Mouse (Mus musculus) lung, postnatal 0 days (tissue): ENCODE data around the gene Dnajc8. TPM values are rescaled to one million over a fixed set of nuclear protein-coding genes. Genes with fewer than 3 reads are reported as not detected.
"Not testable (repeated sequence)": the region's sequence is repeated elsewhere in the genome, so short reads cannot be mapped to it uniquely, and the experiment has no call there.

Experiments
- ATAC-seq: fragments of 200-750 bp; cut with Nextera tagmentation; 2 replicates; pipeline ENCODE4 v1.8.0; 2017; ENCODE audit warnings: moderate library complexity
- DNase-seq: peaks from one replicate; pipeline ENCODE4 v3.0.0-alpha.2; 2016; ENCODE audit warnings: low spot score
- H3K27ac ChIP-seq: fragments of 300-500 bp; sonication (generic); 2 replicates; pipeline ENCODE4 v1.5.1; 2014; ENCODE audit warnings: antibody characterized with exemption, mild to moderate bottlenecking, low read length, mixed read lengths
- H3K27me3 ChIP-seq: fragments of 300-500 bp; sonication (generic); replicated peaks from 2 replicates; pipeline ENCODE4 v1.6.1; 2014; ENCODE audit warnings: low read length, mixed read lengths; ENCODE audit not compliant: insufficient read depth
- H3K36me3 ChIP-seq: fragments of 300-500 bp; sonication (generic); 2 replicates; pipeline ENCODE4 v1.6.1; 2014; ENCODE audit warnings: low read length, mixed read lengths; ENCODE audit not compliant: insufficient read depth
- H3K4me1 ChIP-seq: fragments of 300-500 bp; sonication (generic); 2 replicates; pipeline ENCODE4 v1.6.1; 2014; ENCODE audit warnings: antibody characterized with exemption, low read depth, low read length, mixed read lengths; ENCODE audit not compliant: insufficient read depth
- H3K4me2 ChIP-seq: fragments of 300-500 bp; sonication (generic); replicated peaks from 2 replicates; pipeline ENCODE4 v1.6.1; 2014; ENCODE audit warnings: low read depth, mild to moderate bottlenecking, low read length, moderate library complexity, mixed read lengths
- H3K4me3 ChIP-seq: fragments of 300-500 bp; sonication (generic); 2 replicates; pipeline ENCODE4 v1.5.1; 2014; ENCODE audit warnings: low read depth, low read length
- H3K9ac ChIP-seq: fragments of 300-500 bp; sonication (generic); replicated peaks from 2 replicates; pipeline ENCODE4 v1.6.1; 2014; ENCODE audit warnings: low read depth, mild to moderate bottlenecking
- H3K9me3 ChIP-seq: fragments of 300-500 bp; sonication (generic); 2 replicates; pipeline ENCODE4 v1.6.1; 2016; ENCODE audit warnings: low read length, mixed read lengths
- CTCF ChIP-seq: IDR thresholded peaks from 2 replicates; pipeline ENCODE4 v1.5.1; 2016; ENCODE audit warnings: antibody characterized with exemption, mild to moderate bottlenecking
- EP300 ChIP-seq: IDR thresholded peaks from 2 replicates; pipeline ENCODE4 v1.6.1; 2016; ENCODE audit warnings: antibody characterized with exemption, mild to moderate bottlenecking, control low read depth
- WGBS: fragments of 180-500 bp; shearing (Covaris S2); extraction: QIAGEN DNeasy Blood & Tissue Kit; methylation state at CpG from one replicate; pipeline ENCODE4 v1.1.7; 2014; 5-methylcytosine and 5-hydroxymethylcytosine counted together
- polyA plus RNA-seq: library from polyadenylated mRNA; unstranded; fragments of >200 nt; fragmentation: Nextera tagmentation; extraction: Ambion mirVana; gene quantifications from 2 replicates; pipeline ENCODE4 v1.2.1, GENCODE M21; 2015

The Dnajc8 gene
- polyA plus RNA-seq, 1 experiment from 2014 or later, result 182 TPM

GRCm38 (mm10) chr4:132592958-132593357 is 57.6 kb downstream of the Dnajc8 start:
- ATAC-seq (no peak), DNase-seq (peak; percentile 50)
- H3K4me1 ChIP-seq, result no peaks in the 10 kb centered on the region
- H3K9ac ChIP-seq, result no peak overlapping the region
- H3K9me3 ChIP-seq, result no peaks in the 10 kb centered on the region
- H3K4me3 ChIP-seq, result no peak overlapping the region
- no peak overlapping the region for H3K4me2 ChIP-seq
- H3K27me3 ChIP-seq, result no peaks in the 10 kb centered on the region
- no peak for TF ChIP-seq EP300
- TF ChIP-seq CTCF, result no peak
- 86% methylated on average over 9 of the region's 9 CpGs for WGBS
- H3K27ac ChIP-seq, result no peak overlapping the region
- H3K36me3 ChIP-seq, result no peaks in the 10 kb centered on the region

GRCm38 (mm10) chr4:132594191-132594590 is 58.8 kb downstream of the Dnajc8 start:
- 32% methylated on average over 4 of the region's 4 CpGs for WGBS
- H3K4me1 ChIP-seq, result no peaks in the 10 kb centered on the region
- no peaks in the 10 kb centered on the region for H3K27me3 ChIP-seq
- no peak overlapping the region for H3K4me3 ChIP-seq
- H3K27ac ChIP-seq, result no peak overlapping the region
- TF ChIP-seq CTCF (no peak), EP300 (no peak)
- H3K36me3 ChIP-seq, result no peaks in the 10 kb centered on the region
- ATAC-seq (no peak), DNase-seq (no peak)
- H3K4me2 ChIP-seq, result no peak overlapping the region
- no peak overlapping the region for H3K9ac ChIP-seq
- no peaks in the 10 kb centered on the region for H3K9me3 ChIP-seq

- H3K36me3 ChIP-seq, result no peaks in the 10 kb centered on the region
- TF ChIP-seq CTCF (no peak), EP300 (no peak)
- ATAC-seq (no peak), DNase-seq (no peak)
- no peak overlapping the region for H3K4me2 ChIP-seq
- H3K9ac ChIP-seq, result no peak overlapping the region
- 79% methylated on average over 2 of the region's 2 CpGs for WGBS
- H3K4me3 ChIP-seq, result no peak overlapping the region
- H3K27me3 ChIP-seq, result no peaks in the 10 kb centered on the region
- H3K4me1 ChIP-seq, result no peaks in the 10 kb centered on the region
- no peaks in the 10 kb centered on the region for H3K9me3 ChIP-seq
- no peak overlapping the region for H3K27ac ChIP-seq
Observed at GRCm38 (mm10) chr4:132598861-132599260, 63.5 kb downstream of the Dnajc8 start.

- Histone ChIP-seq H3K4me2 (no peak overlapping the region), H3K27me3 (no peaks in the 10 kb centered on the region), H3K9me3 (no peaks in the 10 kb centered on the region), H3K4me3 (no peak overlapping the region), H3K27ac (no peak overlapping the region), H3K36me3 (no peaks in the 10 kb centered on the region), H3K9ac (no peak overlapping the region), H3K4me1 (no peaks in the 10 kb centered on the region)
- TF ChIP-seq EP300 (no peak), CTCF (no peak)
- 71% methylated on average over 3 of the region's 3 CpGs for WGBS
- ATAC-seq (no peak), DNase-seq (no peak)
Observed at GRCm38 (mm10) chr4:132599764-132600163, 64.4 kb downstream of the Dnajc8 start.

- DNase-seq, result no peak
- no peak for TF ChIP-seq CTCF
- H3K27ac ChIP-seq, result no peak overlapping the region
- no peak for ATAC-seq
- WGBS, result 77% methylated on average over 6 of the region's 6 CpGs
- H3K4me2 ChIP-seq, result no peak overlapping the region
- no peaks in the 10 kb centered on the region for H3K4me1 ChIP-seq
- no peak overlapping the region for H3K4me3 ChIP-seq
- no peaks in the 10 kb centered on the region for H3K9me3 ChIP-seq
- H3K9ac ChIP-seq, result no peak overlapping the region
- H3K36me3 ChIP-seq, result no peaks in the 10 kb centered on the region
- H3K27me3 ChIP-seq, result no peaks in the 10 kb centered on the region
Observed at GRCm38 (mm10) chr4:132600465-132600864, 65.1 kb downstream of the Dnajc8 start.

- not testable (repeated sequence) for H3K9ac ChIP-seq, ATAC-seq, DNase-seq, H3K4me2 ChIP-seq, H3K27me3 ChIP-seq, H3K36me3 ChIP-seq, H3K27ac ChIP-seq, H3K4me1 ChIP-seq, H3K9me3 ChIP-seq, H3K4me3 ChIP-seq
- WGBS, result 84% methylated on average over 4 of the region's 5 CpGs
Observed at GRCm38 (mm10) chr4:132601242-132601641, 65.9 kb downstream of the Dnajc8 start.

Other genes starting within 250 kb of the Dnajc8 start
- gene Rab42, start 232.2 kb upstream of the Dnajc8 start, polyA plus RNA-seq, result 2.3 and 3.1 TPM in 2 replicates
- gene Trnau1ap, start 206.0 kb upstream of the Dnajc8 start, polyA plus RNA-seq, result 49.8 and 52.9 TPM in 2 replicates
- gene Rcc1, start 181.9 kb upstream of the Dnajc8 start, polyA plus RNA-seq, result 14.3 and 14.7 TPM in 2 replicates
- gene Phactr4, start 113.1 kb upstream of the Dnajc8 start, polyA plus RNA-seq, result 13.4 and 15.3 TPM in 2 replicates
- gene Med18, start 71.6 kb upstream of the Dnajc8 start, polyA plus RNA-seq, result 10.4 and 11.3 TPM in 2 replicates
- 11.6 and 16.0 TPM in 2 replicates for gene Sesn2, start 25.0 kb upstream of the Dnajc8 start, polyA plus RNA-seq
- 700 and 732 TPM in 2 replicates for gene Atpif1, start 1.9 kb upstream of the Dnajc8 start, polyA plus RNA-seq
- 2.1 and 2.5 TPM in 2 replicates for gene Ptafr, start 28.5 kb downstream of the Dnajc8 start, polyA plus RNA-seq
- gene Eya3, start 103.4 kb downstream of the Dnajc8 start, polyA plus RNA-seq, result 8.2 and 8.8 TPM in 2 replicates
- 3.7 and 5.1 TPM in 2 replicates for gene Xkr8, start 197.0 kb downstream of the Dnajc8 start, polyA plus RNA-seq
- 3.7 TPM in 2 replicates for gene Smpdl3b, start 221.7 kb downstream of the Dnajc8 start, polyA plus RNA-seq
- gene Rpa2, start 232.8 kb downstream of the Dnajc8 start, polyA plus RNA-seq, result 23.9 and 24.0 TPM in 2 replicates